In the genomic region with DNA sequence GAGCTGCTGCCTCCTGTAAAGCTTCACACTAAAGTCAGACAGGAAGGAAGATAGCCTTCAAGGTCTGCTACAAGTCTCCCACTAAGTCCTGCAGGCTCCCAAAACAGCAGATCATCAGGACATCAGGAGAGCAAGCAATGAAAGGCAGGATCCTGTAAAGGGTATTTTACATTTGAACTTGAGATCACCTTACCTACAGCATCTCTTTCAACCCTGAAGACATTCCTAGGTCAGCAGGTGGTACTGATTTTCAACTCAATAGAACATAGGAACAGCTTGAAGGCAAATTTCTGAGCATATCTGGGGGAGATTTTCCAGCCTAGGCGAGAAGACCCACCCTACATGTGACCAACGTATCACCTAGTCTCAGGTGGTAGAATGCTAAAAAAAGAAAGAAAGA, we compare ENCODE assay signal across 34 mouse cellular contexts.
"Had no signal": no experiment of that assay in that cellular context is flagged by ENCODE, and none has a peak within 500 bp of the region (broad histone marks: within the 10 kb centered on the region; RNA-seq: fewer than 3 reads in every experiment).

No protein-coding gene starts in this region.

- H3K27me3 ChIP-seq: heart, embryonic 15.5 days; hindbrain, embryonic 15.5 days; intestine, embryonic 15.5 days had no signal

- H3K27ac ChIP-seq: heart, embryonic 10.5 days; heart, embryonic 13.5 days; heart, embryonic 15.5 days; hindbrain, embryonic 12.5 days; hindbrain, embryonic 13.5 days; hindbrain, embryonic 14.5 days; hindbrain, embryonic 15.5 days; hindbrain, postnatal 0 days; intestine, embryonic 15.5 days; kidney, postnatal 0 days; layer of hippocampus, adult 2 months; left cerebral cortex, adult 2 months had no signal

- H3K9ac ChIP-seq: heart, embryonic 12.5 days; heart, embryonic 13.5 days; heart, embryonic 15.5 days; hindbrain, embryonic 12.5 days; hindbrain, embryonic 13.5 days; hindbrain, embryonic 14.5 days; hindbrain, embryonic 15.5 days; intestine, embryonic 15.5 days; kidney, embryonic 15.5 days had no signal

- H3K9me3 ChIP-seq: heart, embryonic 10.5 days; heart, embryonic 13.5 days; heart, embryonic 15.5 days; hindbrain, embryonic 10.5 days; hindbrain, embryonic 12.5 days; hindbrain, embryonic 13.5 days; hindbrain, embryonic 15.5 days; intestine, embryonic 15.5 days; kidney, embryonic 15.5 days had no signal

- ATAC-seq: hindbrain, embryonic 16.5 days; hindbrain, postnatal 0 days; inflammation-experienced regulatory T-cells, adult 6 months; intestine, embryonic 15.5 days; intestine, embryonic 16.5 days; intestine, postnatal 0 days had no signal

- H3K4me3 ChIP-seq: heart, embryonic 10.5 days; heart, embryonic 12.5 days; heart, embryonic 13.5 days; heart, embryonic 15.5 days; hindbrain, embryonic 10.5 days; hindbrain, embryonic 12.5 days; hindbrain, embryonic 13.5 days; hindbrain, embryonic 15.5 days; intestine, embryonic 15.5 days; kidney, embryonic 15.5 days; layer of hippocampus, adult 2 months; left cerebral cortex, adult 2 months had no signal

- H3K4me1 ChIP-seq: heart, embryonic 10.5 days; heart, embryonic 15.5 days; intestine, embryonic 15.5 days had no signal

- H3K4me2 ChIP-seq: heart, embryonic 11.5 days; heart, embryonic 12.5 days; heart, embryonic 13.5 days; heart, embryonic 15.5 days; hindbrain, embryonic 12.5 days; hindbrain, embryonic 13.5 days; hindbrain, embryonic 14.5 days; hindbrain, embryonic 15.5 days; intestine, embryonic 15.5 days; kidney, embryonic 15.5 days had no signal

- H3K36me3 ChIP-seq: heart, embryonic 10.5 days; heart, embryonic 12.5 days; heart, embryonic 13.5 days; heart, embryonic 15.5 days; hindbrain, embryonic 10.5 days; hindbrain, embryonic 12.5 days; hindbrain, embryonic 13.5 days; hindbrain, embryonic 15.5 days; intestine, embryonic 15.5 days; kidney, embryonic 15.5 days had no signal

- DNase-seq: heart, postnatal 10 days; heart, postnatal 14 days; heart, postnatal 36 days; heart, postnatal 4 days; kidney, adult 11 months; kidney, adult 18-20 months; kidney, adult 2 months; kidney, adult 8-10 months; kidney, adult 9 months; kidney, postnatal 10 days; kidney, postnatal 25 days; kidney, postnatal 36 days; layer of hippocampus, adult 9-11 months; layer of hippocampus, postnatal 36 days had no signal
